Mouse (Mus musculus) spleen, adult 2 months (tissue): ENCODE results near the gene H2-T3. TPM values are rescaled to one million over a fixed set of nuclear protein-coding genes. Genes with fewer than 3 reads are reported as not detected.
"Not testable (repeated sequence)": the region's sequence is repeated elsewhere in the genome, so short reads cannot be mapped to it uniquely, and the experiment has no call there.

Experiments
- DNase-seq, 2 experiments: peaks; one replicate each; pipeline versions ENCODE4 v3.0.0 to v3.0.0-alpha.2; 2012 to 2021; ENCODE audit warnings: low spot score in 2 of 2, low read depth in 1 of 2
- H3K27ac ChIP-seq: fragments of 200-500 bp; 2 replicates; pipeline ENCODE4 v1.5.1; 2012; ENCODE audit warnings: low read length, inconsistent platforms; ENCODE audit not compliant: insufficient read depth
- H3K27me3 ChIP-seq: fragments of 200-500 bp; 2 replicates; pipeline ENCODE4 v1.6.1; 2012; ENCODE audit warnings: mild to moderate bottlenecking, moderate library complexity, low read length, inconsistent platforms; ENCODE audit not compliant: control insufficient read depth, insufficient read depth
- H3K36me3 ChIP-seq: fragments of 200-500 bp; 2 replicates; pipeline ENCODE4 v1.6.1; 2012; ENCODE audit warnings: mild to moderate bottlenecking, low read length, inconsistent platforms; ENCODE audit not compliant: control insufficient read depth, insufficient read depth
- H3K4me1 ChIP-seq: fragments of 200-500 bp; 2 replicates; pipeline ENCODE4 v1.6.1; 2011; ENCODE audit warnings: inconsistent platforms; ENCODE audit not compliant: control insufficient read depth, insufficient read depth, insufficient read length
- H3K4me3 ChIP-seq: fragments of 200-500 bp; 2 replicates; pipeline ENCODE4 v1.5.1; 2011; ENCODE audit warnings: mild to moderate bottlenecking, inconsistent platforms; ENCODE audit not compliant: insufficient read depth, insufficient read length; ENCODE audit errors: extremely low read depth
- CTCF ChIP-seq: fragments of 200-500 bp; IDR thresholded peaks from 2 replicates; pipeline ENCODE4 v1.5.1; 2011; ENCODE audit warnings: mild to moderate bottlenecking, inconsistent platforms; ENCODE audit not compliant: insufficient read depth, insufficient read length, insufficient replicate concordance; ENCODE audit errors: extremely low read depth
- POLR2A ChIP-seq: fragments of 200-500 bp; IDR thresholded peaks from 2 replicates; pipeline ENCODE4 v1.6.1; 2011; ENCODE audit warnings: low read depth, low read length, inconsistent platforms
- WGBS: fragments of 180-500 bp; shearing (Covaris S2); methylation state at CpG from one replicate; pipeline ENCODE4 v1.1.7; 2018; 5-methylcytosine and 5-hydroxymethylcytosine counted together
- polyA plus RNA-seq: library from polyadenylated mRNA; depleted of rRNA; stranded (reverse); fragments of >200 nt; gene quantifications from 2 replicates; pipeline ENCODE4 v1.2.3, GENCODE M21; 2012; rRNA removed

Gene H2-T3
- polyA plus RNA-seq: not detected in 2 replicates

DNA sequence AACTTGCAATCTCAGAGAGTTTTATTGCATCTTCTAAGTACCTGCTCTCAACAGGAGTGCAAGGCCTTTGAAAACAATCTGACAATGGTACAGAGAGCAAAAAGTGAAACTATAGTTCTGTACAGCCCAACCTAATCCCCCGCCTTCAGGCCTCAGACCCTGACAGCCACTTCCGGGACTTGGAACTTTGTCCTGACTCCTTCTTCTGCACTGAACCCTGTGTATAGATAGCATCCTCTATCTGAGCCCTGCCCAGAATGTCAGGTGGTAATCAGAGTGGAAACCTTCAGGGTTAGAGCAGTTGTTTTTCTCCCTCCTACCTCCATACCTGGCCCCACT is at the start of gene H2-T3:
Gene H2-T3 (minus strand): TSS at position 119 of the 339 bp plus-strand sequence.
- no peak within 1 kb of the TSS for H3K27ac ChIP-seq
- TF ChIP-seq POLR2A (no peak), CTCF (no peak)
- no peak for DNase-seq
- H3K4me3 ChIP-seq: no peak within 1 kb of the TSS
- 86% methylated on average over 2 of the region's 2 CpGs for WGBS
- H3K27me3 ChIP-seq: no peaks in the 10 kb centered on the region
- H3K4me1 ChIP-seq: no peaks in the 10 kb centered on the region
- no peaks in the 10 kb centered on the region for H3K36me3 ChIP-seq

DNA sequence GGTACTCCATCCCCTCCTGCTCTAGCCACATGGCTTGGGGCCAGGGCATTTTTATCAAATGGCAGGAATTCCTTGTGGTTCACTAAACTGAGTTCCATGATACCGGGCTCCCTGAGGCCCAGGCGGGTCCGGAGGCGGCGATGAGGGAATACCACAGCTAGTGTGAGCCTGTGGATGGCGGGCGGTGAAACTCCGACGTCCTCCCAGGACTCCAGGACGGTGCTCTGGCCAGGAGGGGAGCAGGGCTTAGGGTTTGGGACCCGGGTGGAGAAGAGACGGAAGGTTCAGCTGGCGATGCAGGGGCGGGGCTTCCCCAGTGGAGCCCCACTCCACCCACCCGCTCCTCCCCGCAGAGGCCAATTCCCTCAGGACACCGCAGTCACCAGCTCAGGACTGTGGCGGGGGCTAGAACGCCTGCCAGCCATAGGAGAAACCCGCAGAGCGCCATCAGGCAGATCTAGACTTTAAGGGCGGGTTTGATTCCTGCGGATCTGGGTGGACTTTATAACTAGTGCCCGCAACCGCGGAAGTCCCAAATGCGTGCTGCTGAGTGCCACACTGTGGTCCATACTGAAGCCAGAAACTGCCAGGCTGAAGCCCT is 47.3 kb upstream of the H2-T3 start:
- no peak for TF ChIP-seq CTCF
- no peak for TF ChIP-seq POLR2A
- Histone ChIP-seq H3K27me3 (peaks cover 8% of the 10 kb centered on the region), H3K27ac (no peak overlapping the region), H3K4me1 (no peaks in the 10 kb centered on the region), H3K4me3 (no peak overlapping the region), H3K36me3 (no peaks in the 10 kb centered on the region)
- WGBS: 11% methylated on average over 27 of the region's 27 CpGs
- no peak for DNase-seq

DNA sequence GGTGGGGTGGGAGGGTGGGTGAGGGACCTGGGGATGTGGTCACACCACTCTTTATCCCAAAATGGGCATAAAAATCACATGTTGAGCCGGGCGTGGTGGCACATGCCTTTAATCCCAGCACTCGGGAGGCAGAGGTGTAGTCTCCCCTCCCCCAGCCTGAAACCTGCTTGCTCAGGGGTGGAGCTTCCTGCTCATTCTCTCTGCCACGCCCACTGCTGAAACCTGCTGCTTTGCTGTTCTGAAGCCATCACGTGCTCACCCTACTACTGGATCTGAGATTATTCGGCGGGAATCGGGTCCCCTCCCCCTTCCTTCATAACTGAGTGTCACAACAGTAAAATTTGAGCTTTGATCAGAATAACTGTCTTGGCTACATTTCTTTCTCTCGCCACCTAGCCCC is 45.2 kb upstream of the H2-T3 start:
- not testable (repeated sequence) for H3K4me1 ChIP-seq, H3K36me3 ChIP-seq, H3K27me3 ChIP-seq, H3K4me3 ChIP-seq, H3K27ac ChIP-seq
- DNase-seq: peak in 1 of 2 experiments; percentile 15
- WGBS: 26% methylated on average over 9 of the region's 9 CpGs

GRCm38 (mm10) chr17:36233572-36233971 is 43.5 kb upstream of the H2-T3 start:
- WGBS: 50% methylated on average over 5 of the region's 5 CpGs
- Histone ChIP-seq H3K36me3 (no peaks in the 10 kb centered on the region), H3K27ac (no peak overlapping the region), H3K4me3 (no peak overlapping the region), H3K27me3 (peaks cover 10% of the 10 kb centered on the region), H3K4me1 (no peaks in the 10 kb centered on the region; the same call in 1 of the 2 replicates)
- no peak for DNase-seq
- no peak for TF ChIP-seq CTCF
- no peak for TF ChIP-seq POLR2A

DNA sequence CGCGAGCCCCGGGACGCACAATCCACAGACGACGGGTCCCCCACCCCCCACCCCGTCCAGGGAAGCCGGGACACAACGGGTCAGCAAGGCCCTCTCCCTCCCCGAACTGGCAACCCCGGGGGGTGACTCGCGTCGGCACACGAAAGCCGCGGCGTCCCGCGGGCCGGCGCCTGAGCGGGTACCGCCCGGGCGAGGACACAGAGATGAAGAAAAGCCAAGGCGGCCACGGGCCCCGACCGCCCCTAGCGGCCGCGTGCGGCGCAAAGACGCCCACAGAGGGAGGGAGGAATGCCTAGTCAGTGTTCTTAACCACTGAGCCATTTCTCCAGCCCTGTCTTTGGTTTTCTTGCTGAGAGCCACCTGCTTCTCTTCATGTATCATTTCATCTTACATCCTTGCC is 41.2 kb upstream of the H2-T3 start:
- peaks cover 2% of the 10 kb centered on the region for H3K27me3 ChIP-seq
- peak; percentile 73 to 94 for DNase-seq
- no peak overlapping the region for H3K27ac ChIP-seq
- no peaks in the 10 kb centered on the region for H3K36me3 ChIP-seq
- peak; percentile 87 for TF ChIP-seq CTCF
- TF ChIP-seq POLR2A: no peak
- no peaks in the 10 kb centered on the region; the same call in 1 of the 2 replicates for H3K4me1 ChIP-seq
- no peak overlapping the region for H3K4me3 ChIP-seq
- 11% methylated on average over 35 of the region's 36 CpGs for WGBS

- TF ChIP-seq CTCF (no peak), POLR2A (no peak)
- Histone ChIP-seq H3K27me3 (peaks cover 2% of the 10 kb centered on the region), H3K4me3 (no peak overlapping the region), H3K36me3 (no peaks in the 10 kb centered on the region), H3K4me1 (no peaks in the 10 kb centered on the region; the same call in 1 of the 2 replicates), H3K27ac (no peak overlapping the region)
- DNase-seq: peak in 1 of 2 experiments; percentile 9
- WGBS: 3% methylated on average over 5 of the region's 5 CpGs
These were observed 39.0 kb upstream of the H2-T3 start for GRCm38 (mm10) chr17:36229046-36229445.

DNA sequence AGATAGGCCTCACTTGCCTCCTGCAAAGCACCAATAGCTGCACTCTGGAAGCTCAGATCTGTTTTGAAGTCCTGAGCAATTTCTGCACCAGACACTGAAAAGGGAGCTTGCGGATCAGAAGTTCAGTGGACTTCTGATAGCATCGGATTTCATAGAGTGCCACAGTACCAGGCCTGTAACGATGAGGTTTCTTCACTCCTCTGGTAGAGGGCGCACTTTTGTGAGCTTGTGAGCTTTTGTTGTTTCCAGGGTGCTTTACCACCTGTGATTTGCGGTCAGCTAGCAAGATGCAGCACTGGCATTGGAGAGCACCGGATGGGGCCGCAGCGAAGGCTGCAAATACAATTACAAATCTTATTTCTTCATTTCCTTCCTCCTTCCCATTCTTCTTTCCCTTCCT is 36.8 kb upstream of the H2-T3 start:
- no peak overlapping the region for H3K27ac ChIP-seq
- 10% methylated on average over 8 of the region's 8 CpGs for WGBS
- H3K36me3 ChIP-seq: no peaks in the 10 kb centered on the region
- no peak overlapping the region for H3K4me3 ChIP-seq
- H3K4me1 ChIP-seq: no peaks in the 10 kb centered on the region; the same call in 1 of the 2 replicates
- peak; percentile 31 to 53 for DNase-seq
- peaks cover 2% of the 10 kb centered on the region for H3K27me3 ChIP-seq
- TF ChIP-seq CTCF: no peak
- no peak for TF ChIP-seq POLR2A
